Mouse (Mus musculus): Measurements from ENCODE around the gene Slc22a20. TPM values are rescaled to one million over a fixed set of nuclear protein-coding genes. Genes with fewer than 3 reads are reported as not detected.

Slc22a20 gene
- polyA plus RNA-seq, 1 experiment from 2014 or later = not detected

- Histone ChIP-seq H3K4me1 (ENCODE audit: control insufficient read depth, insufficient read depth, low read length) (peaks cover 16% of the 10 kb centered on the region), H3K9me3 (replicated peaks; ENCODE audit: control insufficient read depth, low read length) (no peaks in the 10 kb centered on the region), H3K9ac (ENCODE audit: low read length) (no peak overlapping the region), H3K4me3 (replicated peaks; ENCODE audit: low read length) (no peak overlapping the region), H3K27me3 (ENCODE audit: control insufficient read depth, insufficient read depth, low read length) (no peaks in the 10 kb centered on the region), H3K27ac (ENCODE audit: low read length) (no peak overlapping the region), H3K4me2 (ENCODE audit: low read depth, low read length) (no peak overlapping the region), H3K36me3 (ENCODE audit: control insufficient read depth, insufficient read depth, low read length) (0 out of 2 replicates have a peak, but pooled peaks cover 3% of the 10 kb centered on the region)
- 87% methylated on average over 11 of the region's 11 CpGs for WGBS
- ATAC-seq (ENCODE audit: insufficient read depth, low FRiP score) = no peak
These were observed 35.7 kb downstream of the Slc22a20 start for GRCm38 (mm10) chr19:5950218-5950617.

GRCm38 (mm10) chr19:5945891-5946290, 40.1 kb downstream of the Slc22a20 start:
- H3K9ac ChIP-seq (ENCODE audit: low read length) = 0 out of 2 replicates have a peak overlapping the region, but pooled peaks have one; percentile 8
- 0 out of 2 replicates have a peak, but pooled peaks cover 3% of the 10 kb centered on the region for H3K36me3 ChIP-seq (ENCODE audit: control insufficient read depth, insufficient read depth, low read length)
- H3K27ac ChIP-seq (ENCODE audit: low read length) = peak overlapping the region; percentile 39
- peak; percentile 44; the same call in 1 of the 2 replicates for ATAC-seq (ENCODE audit: insufficient read depth, low FRiP score)
- WGBS = 47% methylated on average over 8 of the region's 8 CpGs
- no peak overlapping the region for H3K4me3 ChIP-seq (replicated peaks; ENCODE audit: low read length)
- H3K9me3 ChIP-seq (replicated peaks; ENCODE audit: control insufficient read depth, low read length) = no peaks in the 10 kb centered on the region
- H3K4me2 ChIP-seq (ENCODE audit: low read depth, low read length) = no peak overlapping the region
- peaks cover 22% of the 10 kb centered on the region for H3K4me1 ChIP-seq (ENCODE audit: control insufficient read depth, insufficient read depth, low read length)
- H3K27me3 ChIP-seq (ENCODE audit: control insufficient read depth, insufficient read depth, low read length) = no peaks in the 10 kb centered on the region

GRCm38 (mm10) chr19:5945027-5945426, 40.9 kb downstream of the Slc22a20 start:
- H3K36me3 ChIP-seq (ENCODE audit: control insufficient read depth, insufficient read depth, low read length) = 0 out of 2 replicates have a peak, but pooled peaks cover 3% of the 10 kb centered on the region
- peaks cover 28% of the 10 kb centered on the region for H3K4me1 ChIP-seq (ENCODE audit: control insufficient read depth, insufficient read depth, low read length)
- H3K4me3 ChIP-seq (replicated peaks; ENCODE audit: low read length) = no peak overlapping the region
- peak overlapping the region; percentile 8; the same call in 1 of the 2 replicates for H3K9ac ChIP-seq (ENCODE audit: low read length)
- ATAC-seq (ENCODE audit: insufficient read depth, low FRiP score) = peak; percentile 77; the same call in 1 of the 2 replicates
- no peaks in the 10 kb centered on the region for H3K9me3 ChIP-seq (replicated peaks; ENCODE audit: control insufficient read depth, low read length)
- peak overlapping the region; percentile 39 for H3K27ac ChIP-seq (ENCODE audit: low read length)
- WGBS = 60% methylated on average over 7 of the region's 7 CpGs
- H3K27me3 ChIP-seq (ENCODE audit: control insufficient read depth, insufficient read depth, low read length) = no peaks in the 10 kb centered on the region
- no peak overlapping the region for H3K4me2 ChIP-seq (ENCODE audit: low read depth, low read length)

- Histone ChIP-seq H3K4me3 (replicated peaks; ENCODE audit: low read length) (no peak overlapping the region), H3K9me3 (replicated peaks; ENCODE audit: control insufficient read depth, low read length) (no peaks in the 10 kb centered on the region), H3K36me3 (ENCODE audit: control insufficient read depth, insufficient read depth, low read length) (0 out of 2 replicates have a peak, but pooled peaks cover under 1% of the 10 kb centered on the region), H3K27me3 (ENCODE audit: control insufficient read depth, insufficient read depth, low read length) (no peaks in the 10 kb centered on the region), H3K4me2 (ENCODE audit: low read depth, low read length) (no peak overlapping the region), H3K27ac (ENCODE audit: low read length) (0 out of 2 replicates have a peak overlapping the region, but pooled peaks have one; percentile 23), H3K4me1 (ENCODE audit: control insufficient read depth, insufficient read depth, low read length) (peaks cover 34% of the 10 kb centered on the region), H3K9ac (ENCODE audit: low read length) (no peak overlapping the region)
- no peak for ATAC-seq (ENCODE audit: insufficient read depth, low FRiP score)
- 78% methylated on average over 8 of the region's 8 CpGs for WGBS
These were observed 41.8 kb downstream of the Slc22a20 start for GRCm38 (mm10) chr19:5944145-5944544.

GRCm38 (mm10) chr19:5943404-5943803, 42.5 kb downstream of the Slc22a20 start:
- H3K27ac ChIP-seq (ENCODE audit: low read length) = 0 out of 2 replicates have a peak overlapping the region, but pooled peaks have one; percentile 8

GRCm38 (mm10) chr19:5942581-5942980, 43.4 kb downstream of the Slc22a20 start:
- ATAC-seq (ENCODE audit: insufficient read depth, low FRiP score) = no peak
- Histone ChIP-seq H3K4me1 (ENCODE audit: control insufficient read depth, insufficient read depth, low read length) (peaks cover 45% of the 10 kb centered on the region), H3K36me3 (ENCODE audit: control insufficient read depth, insufficient read depth, low read length) (no peaks in the 10 kb centered on the region), H3K9ac (ENCODE audit: low read length) (no peak overlapping the region), H3K4me2 (ENCODE audit: low read depth, low read length) (no peak overlapping the region), H3K4me3 (replicated peaks; ENCODE audit: low read length) (no peak overlapping the region), H3K27ac (ENCODE audit: low read length) (no peak overlapping the region), H3K9me3 (replicated peaks; ENCODE audit: control insufficient read depth, low read length) (no peaks in the 10 kb centered on the region), H3K27me3 (ENCODE audit: control insufficient read depth, insufficient read depth, low read length) (no peaks in the 10 kb centered on the region)
- 89% methylated on average over 7 of the region's 7 CpGs for WGBS

More at GRCm38 (mm10) chr19:5943404-5943803, 42.5 kb downstream of the Slc22a20 start:
- H3K27me3 ChIP-seq (ENCODE audit: control insufficient read depth, insufficient read depth, low read length) = no peaks in the 10 kb centered on the region
- H3K4me2 ChIP-seq (ENCODE audit: low read depth, low read length) = no peak overlapping the region
- no peaks in the 10 kb centered on the region for H3K36me3 ChIP-seq (ENCODE audit: control insufficient read depth, insufficient read depth, low read length)
- no peak for ATAC-seq (ENCODE audit: insufficient read depth, low FRiP score)
- no peaks in the 10 kb centered on the region for H3K9me3 ChIP-seq (replicated peaks; ENCODE audit: control insufficient read depth, low read length)
- 93% methylated on average over 15 of the region's 15 CpGs for WGBS
- H3K9ac ChIP-seq (ENCODE audit: low read length) = no peak overlapping the region
- no peak overlapping the region for H3K4me3 ChIP-seq (replicated peaks; ENCODE audit: low read length)
- H3K4me1 ChIP-seq (ENCODE audit: control insufficient read depth, insufficient read depth, low read length) = peaks cover 37% of the 10 kb centered on the region

- H3K36me3 ChIP-seq (ENCODE audit: control insufficient read depth, insufficient read depth, low read length) = no peaks in the 10 kb centered on the region
- H3K27ac ChIP-seq (ENCODE audit: low read length) = peak overlapping the region; percentile 85
- ATAC-seq (ENCODE audit: insufficient read depth, low FRiP score) = no peak
- H3K4me1 ChIP-seq (ENCODE audit: control insufficient read depth, insufficient read depth, low read length) = peaks cover 48% of the 10 kb centered on the region
- H3K4me2 ChIP-seq (ENCODE audit: low read depth, low read length) = no peak overlapping the region
- no peak overlapping the region for H3K4me3 ChIP-seq (replicated peaks; ENCODE audit: low read length)
- no peaks in the 10 kb centered on the region for H3K27me3 ChIP-seq (ENCODE audit: control insufficient read depth, insufficient read depth, low read length)
- WGBS = 86% methylated on average over 10 of the region's 10 CpGs
- H3K9ac ChIP-seq (ENCODE audit: low read length) = no peak overlapping the region
- no peaks in the 10 kb centered on the region for H3K9me3 ChIP-seq (replicated peaks; ENCODE audit: control insufficient read depth, low read length)
These were observed 45.3 kb downstream of the Slc22a20 start for GRCm38 (mm10) chr19:5940656-5941055.

GRCm38 (mm10) chr19:5940173-5940572, 45.8 kb downstream of the Slc22a20 start:
- Histone ChIP-seq H3K27me3 (ENCODE audit: control insufficient read depth, insufficient read depth, low read length) (no peaks in the 10 kb centered on the region), H3K4me2 (ENCODE audit: low read depth, low read length) (no peak overlapping the region), H3K27ac (ENCODE audit: low read length) (peak overlapping the region; percentile 85), H3K4me1 (ENCODE audit: control insufficient read depth, insufficient read depth, low read length) (peaks cover 48% of the 10 kb centered on the region), H3K9me3 (replicated peaks; ENCODE audit: control insufficient read depth, low read length) (no peaks in the 10 kb centered on the region), H3K4me3 (replicated peaks; ENCODE audit: low read length) (no peak overlapping the region), H3K9ac (ENCODE audit: low read length) (no peak overlapping the region), H3K36me3 (ENCODE audit: control insufficient read depth, insufficient read depth, low read length) (no peaks in the 10 kb centered on the region)
- WGBS = 47% methylated on average over 4 of the region's 4 CpGs
- ATAC-seq (ENCODE audit: insufficient read depth, low FRiP score) = peak; percentile 30; the same call in 1 of the 2 replicates

- H3K9me3 ChIP-seq (replicated peaks; ENCODE audit: control insufficient read depth, low read length) = no peaks in the 10 kb centered on the region
- no peaks in the 10 kb centered on the region for H3K36me3 ChIP-seq (ENCODE audit: control insufficient read depth, insufficient read depth, low read length)
- ATAC-seq (ENCODE audit: insufficient read depth, low FRiP score) = no peak
- H3K9ac ChIP-seq (ENCODE audit: low read length) = 0 out of 2 replicates have a peak overlapping the region, but pooled peaks have one; percentile 35
- WGBS = 82% methylated on average over 5 of the region's 5 CpGs
- peaks cover 49% of the 10 kb centered on the region for H3K4me1 ChIP-seq (ENCODE audit: control insufficient read depth, insufficient read depth, low read length)
- H3K27me3 ChIP-seq (ENCODE audit: control insufficient read depth, insufficient read depth, low read length) = no peaks in the 10 kb centered on the region
- no peak overlapping the region for H3K4me3 ChIP-seq (replicated peaks; ENCODE audit: low read length)
- peak overlapping the region; percentile 85 for H3K27ac ChIP-seq (ENCODE audit: low read length)
- H3K4me2 ChIP-seq (ENCODE audit: low read depth, low read length) = no peak overlapping the region
These were observed 46.2 kb downstream of the Slc22a20 start for GRCm38 (mm10) chr19:5939715-5940114.

Data from stomach, embryonic 16.5 days (tissue).